Mouse (Mus musculus) lung, postnatal 36 days (tissue): ENCODE results near the gene Tsr2.

ENCODE experiments used
- DNase-seq: peaks from one replicate; pipeline ENCODE4 v3.0.0; 2022; ENCODE audit warnings: mixed read lengths

Tsr2 gene

GRCm38 (mm10) chrX:151096171-151097058 lies at the start of gene Tsr2:
TSS of gene Tsr2 (minus strand) at chrX:151096543.
- DNase-seq, result peak; percentile 81

GRCm38 (mm10) chrX:151132785-151133184 lies 36.4 kb upstream of the Tsr2 start:
- DNase-seq, result peak; percentile 10

- no peak for DNase-seq
These were observed 34.1 kb upstream of the Tsr2 start for GRCm38 (mm10) chrX:151130493-151130892.

- no peak for DNase-seq
These were observed 27.6 kb upstream of the Tsr2 start for GRCm38 (mm10) chrX:151123933-151124332.

- DNase-seq, result peak; percentile 7
These were observed 21.1 kb upstream of the Tsr2 start for GRCm38 (mm10) chrX:151117432-151117831.

GRCm38 (mm10) chrX:151116795-151117194 lies 20.5 kb upstream of the Tsr2 start:
- peak; percentile 46 for DNase-seq

- DNase-seq, result no peak
These were observed 11.1 kb upstream of the Tsr2 start for GRCm38 (mm10) chrX:151107301-151108067.

- no peak for DNase-seq
These were observed 8.9 kb downstream of the Tsr2 start for GRCm38 (mm10) chrX:151087418-151087817.

GRCm38 (mm10) chrX:151085599-151085998 lies 10.7 kb downstream of the Tsr2 start:
- no peak for DNase-seq

GRCm38 (mm10) chrX:151076941-151077485 lies 19.3 kb downstream of the Tsr2 start:
- DNase-seq, result no peak

- DNase-seq, result no peak
These were observed 20.3 kb downstream of the Tsr2 start for GRCm38 (mm10) chrX:151076007-151076406.

- no peak for DNase-seq
These were observed 28.5 kb downstream of the Tsr2 start for GRCm38 (mm10) chrX:151067876-151068275.

GRCm38 (mm10) chrX:151066071-151066666 lies 30.2 kb downstream of the Tsr2 start:
- DNase-seq, result no peak

GRCm38 (mm10) chrX:151061615-151062299 lies 34.6 kb downstream of the Tsr2 start:
- DNase-seq, result no peak

- DNase-seq, result peak; percentile 7
These were observed 37.0 kb downstream of the Tsr2 start for GRCm38 (mm10) chrX:151059346-151059745.

GRCm38 (mm10) chrX:151055559-151055958 lies 40.8 kb downstream of the Tsr2 start:
- peak; percentile 44 for DNase-seq

GRCm38 (mm10) chrX:151054489-151054888 lies 41.9 kb downstream of the Tsr2 start:
- DNase-seq, result no peak

GRCm38 (mm10) chrX:151050337-151050736 lies 46.0 kb downstream of the Tsr2 start:
- peak; percentile 21 for DNase-seq

- no peak for DNase-seq
These were observed 46.6 kb downstream of the Tsr2 start for GRCm38 (mm10) chrX:151049661-151050215.

GRCm38 (mm10) chrX:151047431-151048058 lies 48.8 kb downstream of the Tsr2 start:
- no peak for DNase-seq

GRCm38 (mm10) chrX:151046777-151047430 lies 49.4 kb downstream of the Tsr2 start:
- DNase-seq, result peak; percentile 90
